Mouse (Mus musculus): Measurements from ENCODE around the gene Yeats4. TPM values are rescaled to one million over a fixed set of nuclear protein-coding genes. Genes with fewer than 3 reads are reported as not detected.
"Not testable (repeated sequence)": the region's sequence is repeated elsewhere in the genome, so short reads cannot be mapped to it uniquely, and the experiment has no call there.

Gene Yeats4
- polyA plus RNA-seq, 1 experiment from 2014 or later = 122 TPM

GRCm38 (mm10) chr10:117216793-117217192 is 7.5 kb downstream of the Yeats4 start:
- Histone ChIP-seq H3K27me3 (ENCODE audit: poor library complexity, severe bottlenecking) (no peaks in the 10 kb centered on the region), H3K36me3 (replicated peaks) (peaks cover 94% of the 10 kb centered on the region), H3K27ac (no peak overlapping the region), H3K4me1 (no peaks in the 10 kb centered on the region), H3K9me3 (no peaks in the 10 kb centered on the region), H3K4me3 (no peak overlapping the region)
- 72% methylated on average over 5 of the region's 5 CpGs for WGBS
- DNase-seq (ENCODE audit: extremely low spot score, low spot score) = peak; percentile 35

- peaks cover 92% of the 10 kb centered on the region for H3K36me3 ChIP-seq (replicated peaks)
- WGBS = 95% methylated on average over 9 of the region's 9 CpGs
Observed at GRCm38 (mm10) chr10:117216132-117216495, 8.2 kb downstream of the Yeats4 start.

DNA sequence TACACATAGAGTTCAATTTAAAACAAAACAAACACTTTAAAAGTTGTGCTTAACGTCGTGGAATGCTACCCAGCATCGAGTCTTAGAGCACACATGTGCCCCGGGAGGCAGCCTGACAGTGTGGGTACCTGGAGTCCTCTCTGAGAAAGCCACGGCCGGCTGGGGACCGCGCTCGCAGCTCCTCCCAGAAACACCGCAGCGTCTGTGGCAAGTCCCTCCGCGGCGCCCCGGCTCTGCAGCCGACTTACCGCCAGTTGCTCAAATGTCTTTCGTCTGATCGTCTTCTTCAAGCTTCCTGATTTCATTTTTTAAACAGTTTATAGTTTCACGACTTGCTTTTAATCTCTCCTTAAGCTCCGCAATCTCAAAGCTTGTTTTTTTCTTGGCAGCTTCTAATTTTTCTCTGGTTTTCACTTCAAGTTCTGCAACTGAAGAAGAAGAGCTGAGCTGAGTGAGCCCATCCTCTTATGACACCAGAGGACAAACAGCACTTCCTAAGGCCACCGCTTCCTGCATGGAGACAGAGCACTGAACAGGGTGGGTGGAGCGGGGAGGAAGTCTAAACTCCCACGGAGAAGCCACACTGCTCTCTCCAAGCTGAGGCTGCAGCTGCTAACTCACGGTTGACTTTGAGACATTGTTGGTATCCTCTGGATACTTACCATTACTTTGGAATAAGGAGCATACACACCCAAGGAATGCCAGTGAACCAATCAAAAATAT is 8.7 kb downstream of the Yeats4 start:
- WGBS = 95% methylated on average over 25 of the region's 25 CpGs
- no peaks in the 10 kb centered on the region for H3K27me3 ChIP-seq (ENCODE audit: poor library complexity, severe bottlenecking)
- H3K27ac ChIP-seq = no peak overlapping the region
- H3K4me3 ChIP-seq = no peak overlapping the region
- peaks cover 87% of the 10 kb centered on the region for H3K36me3 ChIP-seq (replicated peaks)
- H3K4me1 ChIP-seq = no peaks in the 10 kb centered on the region
- no peak for DNase-seq (ENCODE audit: extremely low spot score, low spot score)
- no peaks in the 10 kb centered on the region for H3K9me3 ChIP-seq

More at GRCm38 (mm10) chr10:117216132-117216495, 8.2 kb downstream of the Yeats4 start:
- Histone ChIP-seq H3K27me3 (ENCODE audit: poor library complexity, severe bottlenecking) (no peaks in the 10 kb centered on the region), H3K27ac (no peak overlapping the region), H3K9me3 (no peaks in the 10 kb centered on the region), H3K4me3 (no peak overlapping the region), H3K4me1 (no peaks in the 10 kb centered on the region)
- no peak for DNase-seq (ENCODE audit: extremely low spot score, low spot score)

DNA sequence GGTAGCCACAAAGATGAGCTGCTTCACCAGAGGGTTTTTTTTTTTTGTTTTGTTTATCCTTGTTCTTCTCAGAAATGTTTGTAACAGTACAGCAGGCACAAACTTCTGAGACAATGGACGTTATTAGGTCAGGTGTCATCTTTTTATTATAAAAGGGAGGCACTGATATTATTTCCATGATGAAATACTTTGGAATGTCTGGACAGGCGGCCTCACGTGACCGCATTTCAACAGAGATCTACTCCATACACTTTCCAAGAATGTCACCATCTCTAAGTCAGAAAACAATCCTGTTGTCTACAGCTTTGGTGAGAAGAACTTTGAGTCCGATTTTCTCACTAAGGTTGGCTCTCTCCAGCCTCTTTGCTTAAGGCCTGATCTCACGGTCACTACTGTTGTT is 13.3 kb downstream of the Yeats4 start:
- 89% methylated on average over 6 of the region's 6 CpGs for WGBS
- Histone ChIP-seq H3K4me1 (peaks cover 7% of the 10 kb centered on the region), H3K27me3 (ENCODE audit: poor library complexity, severe bottlenecking) (no peaks in the 10 kb centered on the region), H3K9me3 (no peaks in the 10 kb centered on the region), H3K36me3 (replicated peaks) (peaks cover 45% of the 10 kb centered on the region), H3K4me3 (no peak overlapping the region), H3K27ac (no peak overlapping the region)
- no peak for DNase-seq (ENCODE audit: extremely low spot score, low spot score)

- Histone ChIP-seq H3K9me3 (no peaks in the 10 kb centered on the region), H3K27me3 (ENCODE audit: poor library complexity, severe bottlenecking) (no peaks in the 10 kb centered on the region), H3K4me1 (peaks cover 7% of the 10 kb centered on the region), H3K4me3 (peak overlapping the region; percentile 42), H3K27ac (peak overlapping the region; percentile 65; the same call in 1 of the 2 replicates), H3K36me3 (replicated peaks) (peaks cover 30% of the 10 kb centered on the region)
- DNase-seq (ENCODE audit: extremely low spot score, low spot score) = peak; percentile 39
- 18% methylated on average over 11 of the region's 11 CpGs for WGBS
Observed at GRCm38 (mm10) chr10:117209469-117209938, 14.8 kb downstream of the Yeats4 start.

DNA sequence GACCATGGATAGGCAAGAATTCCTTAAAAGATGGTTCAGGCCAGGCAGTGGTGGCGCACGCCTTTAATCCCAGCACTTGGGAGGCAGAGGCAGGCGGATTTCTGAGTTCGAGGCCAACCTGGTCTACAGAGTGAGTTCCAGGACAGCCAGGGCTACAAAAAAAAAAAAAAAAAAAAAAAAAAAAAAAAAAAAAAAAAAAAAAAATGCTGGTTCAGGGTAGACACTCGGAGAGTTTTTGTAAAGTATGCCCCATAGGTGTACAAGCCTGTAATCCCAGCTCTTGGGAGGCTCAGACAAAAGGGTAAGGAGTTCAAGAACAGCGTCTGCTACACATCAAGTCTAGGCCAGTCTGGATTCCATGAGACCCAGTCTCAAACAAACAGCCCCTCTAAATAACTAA is 15.5 kb downstream of the Yeats4 start:
- not testable (repeated sequence) for DNase-seq (ENCODE audit: extremely low spot score, low spot score); H3K9me3 ChIP-seq; H3K27ac ChIP-seq; H3K4me1 ChIP-seq; H3K27me3 ChIP-seq (ENCODE audit: poor library complexity, severe bottlenecking)
- peak overlapping the region; percentile 42; the same call in 1 of the 2 replicates for H3K4me3 ChIP-seq
- H3K36me3 ChIP-seq (replicated peaks) = peaks cover 22% of the 10 kb centered on the region
- WGBS = 91% methylated on average over 6 of the region's 6 CpGs

- Histone ChIP-seq H3K4me3 (no peak overlapping the region), H3K27ac (no peak overlapping the region), H3K9me3 (no peaks in the 10 kb centered on the region), H3K4me1 (peaks cover 7% of the 10 kb centered on the region), H3K27me3 (ENCODE audit: poor library complexity, severe bottlenecking) (no peaks in the 10 kb centered on the region), H3K36me3 (replicated peaks) (peaks cover 19% of the 10 kb centered on the region)
- 87% methylated on average over 15 of the region's 15 CpGs for WGBS
- no peak for DNase-seq (ENCODE audit: extremely low spot score, low spot score)
Observed at GRCm38 (mm10) chr10:117208221-117208620, 16.1 kb downstream of the Yeats4 start.

DNA sequence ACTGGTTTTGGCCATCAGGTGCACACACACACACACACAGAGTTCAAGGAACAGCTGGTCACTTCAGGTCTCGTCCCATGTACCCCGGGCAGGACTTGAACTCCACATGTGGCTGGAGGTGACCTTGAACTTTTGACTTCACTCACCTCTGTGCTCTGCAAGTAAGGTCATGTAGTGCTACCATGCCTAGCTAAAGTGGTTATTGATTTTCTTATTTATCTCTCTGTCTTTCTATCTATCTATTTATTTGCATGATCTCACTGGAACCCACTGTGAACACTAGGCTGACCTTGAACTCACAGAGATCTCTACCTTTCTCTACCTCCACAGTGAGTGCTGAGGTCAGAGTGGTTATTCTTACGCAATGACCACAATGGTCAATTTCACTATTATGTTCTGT is 18.2 kb downstream of the Yeats4 start:
- Histone ChIP-seq H3K9me3 (no peaks in the 10 kb centered on the region), H3K4me3 (no peak overlapping the region), H3K27me3 (ENCODE audit: poor library complexity, severe bottlenecking) (no peaks in the 10 kb centered on the region), H3K4me1 (peaks cover 7% of the 10 kb centered on the region), H3K27ac (no peak overlapping the region), H3K36me3 (replicated peaks) (no peaks in the 10 kb centered on the region)
- WGBS = 89% methylated on average over 3 of the region's 3 CpGs
- DNase-seq (ENCODE audit: extremely low spot score, low spot score) = no peak

GRCm38 (mm10) chr10:117203558-117203981 is 20.7 kb downstream of the Yeats4 start:
- H3K4me1 ChIP-seq = peaks cover 3% of the 10 kb centered on the region; the same call in 1 of the 2 replicates
- H3K27ac ChIP-seq = no peak overlapping the region
- H3K27me3 ChIP-seq (ENCODE audit: poor library complexity, severe bottlenecking) = no peaks in the 10 kb centered on the region
- DNase-seq (ENCODE audit: extremely low spot score, low spot score) = no peak
- 87% methylated on average over 2 of the region's 2 CpGs for WGBS
- no peaks in the 10 kb centered on the region for H3K36me3 ChIP-seq (replicated peaks)
- no peaks in the 10 kb centered on the region for H3K9me3 ChIP-seq
- H3K4me3 ChIP-seq = no peak overlapping the region

GRCm38 (mm10) chr10:117202981-117203557 is 21.2 kb downstream of the Yeats4 start:
- Histone ChIP-seq H3K36me3 (replicated peaks) (no peaks in the 10 kb centered on the region), H3K9me3 (no peaks in the 10 kb centered on the region), H3K4me1 (peaks cover 2% of the 10 kb centered on the region; the same call in 1 of the 2 replicates), H3K27me3 (ENCODE audit: poor library complexity, severe bottlenecking) (no peaks in the 10 kb centered on the region), H3K27ac (no peak overlapping the region), H3K4me3 (no peak overlapping the region)
- 89% methylated on average over 17 of the region's 17 CpGs for WGBS
- DNase-seq (ENCODE audit: extremely low spot score, low spot score) = no peak

DNA sequence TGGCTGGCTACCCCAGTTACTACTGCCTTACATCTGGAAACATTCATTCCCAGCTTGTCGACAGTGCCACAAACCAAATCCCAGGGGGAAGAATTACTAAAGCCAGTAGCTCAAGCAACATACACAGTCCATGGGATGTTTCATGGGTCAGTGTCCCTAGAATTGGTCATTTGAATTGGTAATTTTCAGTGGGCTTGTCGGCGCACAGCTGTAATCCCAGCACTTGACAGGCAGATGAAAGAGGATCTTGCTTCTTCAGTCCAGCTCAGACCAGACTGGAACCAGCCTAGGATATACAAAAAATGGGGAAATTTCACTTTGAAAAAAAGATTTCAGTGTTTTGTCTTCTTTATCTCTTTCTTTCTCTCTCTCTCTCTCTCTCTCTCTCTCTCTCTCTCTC is 24.6 kb downstream of the Yeats4 start:
- H3K36me3 ChIP-seq (replicated peaks) = no peaks in the 10 kb centered on the region
- no peaks in the 10 kb centered on the region; the same call in 1 of the 2 replicates for H3K4me1 ChIP-seq
- H3K27me3 ChIP-seq (ENCODE audit: poor library complexity, severe bottlenecking) = no peaks in the 10 kb centered on the region
- no peaks in the 10 kb centered on the region for H3K9me3 ChIP-seq
- H3K4me3 ChIP-seq = no peak overlapping the region
- DNase-seq (ENCODE audit: extremely low spot score, low spot score) = no peak
- no peak overlapping the region for H3K27ac ChIP-seq
- WGBS = 78% methylated on average over 3 of the region's 3 CpGs

- H3K27ac ChIP-seq = no peak overlapping the region
- H3K27me3 ChIP-seq (ENCODE audit: poor library complexity, severe bottlenecking) = no peaks in the 10 kb centered on the region
- H3K4me1 ChIP-seq = no peaks in the 10 kb centered on the region
- no peak overlapping the region for H3K4me3 ChIP-seq
- H3K36me3 ChIP-seq (replicated peaks) = no peaks in the 10 kb centered on the region
- no peaks in the 10 kb centered on the region for H3K9me3 ChIP-seq
- WGBS = 87% methylated on average over 3 of the region's 3 CpGs
- no peak for DNase-seq (ENCODE audit: extremely low spot score, low spot score)
Observed at GRCm38 (mm10) chr10:117196696-117197095, 27.6 kb downstream of the Yeats4 start.

GRCm38 (mm10) chr10:117195748-117196147 is 28.6 kb downstream of the Yeats4 start:
- Histone ChIP-seq H3K27ac (no peak overlapping the region), H3K4me1 (no peaks in the 10 kb centered on the region), H3K4me3 (no peak overlapping the region), H3K36me3 (replicated peaks) (no peaks in the 10 kb centered on the region), H3K27me3 (ENCODE audit: poor library complexity, severe bottlenecking) (no peaks in the 10 kb centered on the region), H3K9me3 (no peaks in the 10 kb centered on the region)
- DNase-seq (ENCODE audit: extremely low spot score, low spot score) = no peak
- 90% methylated on average over 4 of the region's 4 CpGs for WGBS

Data from forebrain, embryonic 10.5 days (tissue).